Mouse (Mus musculus) forebrain, embryonic 11.5 days (tissue): Measurements from ENCODE around the gene Tank. TPM values are rescaled to one million over a fixed set of nuclear protein-coding genes. Genes with fewer than 3 reads are reported as not detected.

Experiments used
- ATAC-seq: fragments of 200-750 bp; cut with Nextera tagmentation; replicated peaks from 2 replicates; pipeline ENCODE4 v1.8.0; 2017; ENCODE audit warnings: moderate TSS enrichment; ENCODE audit not compliant: low FRiP score
- DNase-seq: peaks from one replicate; pipeline ENCODE4 v3.0.0-alpha.2; 2017; ENCODE audit warnings: low spot score
- H3K27ac ChIP-seq: fragments of 300-500 bp; sonication (generic); 2 replicates; pipeline ENCODE4 v1.5.1; 2014; ENCODE audit warnings: low read depth, low read length
- H3K27me3 ChIP-seq: fragments of 300-500 bp; sonication (generic); 2 replicates; pipeline ENCODE4 v1.6.1; 2014; ENCODE audit warnings: mild to moderate bottlenecking, low read length, mixed read lengths; ENCODE audit not compliant: control insufficient read depth, insufficient read depth
- H3K36me3 ChIP-seq: fragments of 300-500 bp; sonication (generic); 2 replicates; pipeline ENCODE4 v1.6.1; 2014; ENCODE audit warnings: mild to moderate bottlenecking, low read length, moderate library complexity, mixed read lengths; ENCODE audit not compliant: control insufficient read depth, insufficient read depth
- H3K4me1 ChIP-seq: fragments of 300-500 bp; sonication (generic); replicated peaks from 2 replicates; pipeline ENCODE4 v1.6.1; 2014; ENCODE audit warnings: low read length, mixed read lengths; ENCODE audit not compliant: control insufficient read depth, insufficient read depth
- H3K4me2 ChIP-seq: fragments of 300-500 bp; sonication (generic); 2 replicates; pipeline ENCODE4 v1.6.1; 2014; ENCODE audit warnings: low read depth, mild to moderate bottlenecking, low read length, moderate library complexity, mixed read lengths; ENCODE audit not compliant: severe bottlenecking
- H3K4me3 ChIP-seq: fragments of 300-500 bp; sonication (generic); 2 replicates; pipeline ENCODE4 v1.5.1; 2014; ENCODE audit warnings: low read depth, low read length
- H3K9ac ChIP-seq: fragments of 300-500 bp; sonication (generic); 2 replicates; pipeline ENCODE4 v1.6.1; 2014; ENCODE audit warnings: low read length
- H3K9me3 ChIP-seq: fragments of 300-500 bp; sonication (generic); 2 replicates; pipeline ENCODE4 v1.6.1; 2016; ENCODE audit warnings: low read length, mixed read lengths; ENCODE audit not compliant: control insufficient read depth
- WGBS: fragments of 180-500 bp; shearing (Covaris S2); extraction: QIAGEN DNeasy Blood & Tissue Kit; methylation state at CpG from one replicate; pipeline ENCODE4 v1.1.7; 2014; 5-methylcytosine and 5-hydroxymethylcytosine counted together
- polyA plus RNA-seq: library from polyadenylated mRNA; unstranded; fragments of >200 nt; fragmentation: Nextera tagmentation; extraction: Ambion mirVana; gene quantifications from 2 replicates; pipeline ENCODE4 v1.2.1, GENCODE M21; 2014

Gene Tank
- polyA plus RNA-seq, 1 experiment from 2014 or later = 33.8 TPM

GRCm38 (mm10) chr2:61571343-61571955 is 6.9 kb upstream of the Tank start:
- DNase-seq (no peak), ATAC-seq (no peak)
- Histone ChIP-seq H3K27me3 (no peaks in the 10 kb centered on the region), H3K27ac (no peak overlapping the region), H3K4me3 (no peak overlapping the region), H3K4me1 (no peaks in the 10 kb centered on the region), H3K9ac (no peak overlapping the region), H3K9me3 (no peaks in the 10 kb centered on the region), H3K4me2 (no peak overlapping the region), H3K36me3 (no peaks in the 10 kb centered on the region)
- 89% methylated on average over 4 of the region's 4 CpGs for WGBS

DNA sequence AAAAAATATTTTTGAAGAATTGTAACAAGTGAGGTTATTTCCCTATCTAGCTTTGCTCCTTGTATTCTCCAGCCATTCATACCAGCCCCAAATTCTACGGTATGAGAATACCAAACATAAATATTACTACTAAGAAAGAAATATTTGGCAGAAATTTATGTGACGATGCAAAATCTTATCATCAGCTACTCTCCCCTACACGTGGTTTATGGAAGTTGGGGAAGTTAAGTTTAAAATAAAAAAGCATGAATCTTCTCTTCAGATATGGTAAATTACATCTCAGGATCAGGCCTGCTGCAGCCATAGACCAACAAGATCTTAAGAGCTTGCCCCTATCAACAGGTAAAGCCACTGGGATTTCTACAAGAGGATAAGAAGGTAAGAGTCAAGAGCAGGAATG is 1.9 kb upstream of the Tank start:
- Histone ChIP-seq H3K27me3 (no peaks in the 10 kb centered on the region), H3K27ac (no peak overlapping the region), H3K4me2 (no peak overlapping the region), H3K4me3 (no peak overlapping the region), H3K9me3 (no peaks in the 10 kb centered on the region), H3K9ac (no peak overlapping the region), H3K36me3 (no peaks in the 10 kb centered on the region), H3K4me1 (no peaks in the 10 kb centered on the region)
- WGBS = 87% methylated on average over 3 of the region's 3 CpGs
- DNase-seq (no peak), ATAC-seq (no peak)

GRCm38 (mm10) chr2:61576928-61577695 is 1.3 kb upstream of the Tank start:
- H3K9me3 ChIP-seq = no peaks in the 10 kb centered on the region
- no peak overlapping the region for H3K4me3 ChIP-seq
- H3K27me3 ChIP-seq = no peaks in the 10 kb centered on the region
- WGBS = 91% methylated on average over 17 of the region's 17 CpGs
- no peak overlapping the region for H3K4me2 ChIP-seq
- no peaks in the 10 kb centered on the region for H3K4me1 ChIP-seq
- no peak overlapping the region for H3K9ac ChIP-seq
- DNase-seq (no peak), ATAC-seq (no peak)
- H3K36me3 ChIP-seq = no peaks in the 10 kb centered on the region
- no peak overlapping the region for H3K27ac ChIP-seq

- H3K9ac ChIP-seq = no peak overlapping the region
- no peaks in the 10 kb centered on the region for H3K9me3 ChIP-seq
- no peak overlapping the region for H3K4me2 ChIP-seq
- H3K4me3 ChIP-seq = no peak overlapping the region
- 75% methylated on average over 7 of the region's 7 CpGs for WGBS
- ATAC-seq (no peak), DNase-seq (no peak)
- no peaks in the 10 kb centered on the region for H3K36me3 ChIP-seq
- no peaks in the 10 kb centered on the region for H3K4me1 ChIP-seq
- H3K27ac ChIP-seq = no peak overlapping the region
- no peaks in the 10 kb centered on the region for H3K27me3 ChIP-seq
Measured at GRCm38 (mm10) chr2:61577696-61578062, 706 bp upstream of the Tank start.

DNA sequence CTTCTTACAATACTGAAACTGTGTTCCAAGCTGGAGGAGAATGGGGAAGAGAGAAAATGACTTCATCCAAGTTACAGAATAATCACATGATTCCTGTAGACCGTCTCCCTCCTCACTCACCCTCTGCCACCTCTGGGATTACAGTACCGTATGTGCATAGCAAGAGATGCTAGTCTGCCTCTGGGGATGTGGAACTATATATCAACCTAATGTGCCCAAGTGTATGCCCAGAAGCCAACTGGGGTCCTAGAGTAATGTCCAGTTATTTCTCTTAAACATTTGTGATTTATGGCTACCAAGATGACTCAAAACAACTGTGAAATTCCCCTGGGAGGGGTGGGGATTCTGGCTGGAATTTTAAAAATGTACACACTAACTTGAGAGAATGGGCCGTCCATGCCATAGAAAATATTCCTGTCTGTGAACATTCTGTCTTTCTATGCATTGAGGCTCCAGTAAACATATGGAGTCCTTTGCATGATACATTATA is 1.2 kb downstream of the Tank start:
- Histone ChIP-seq H3K27ac (no peak overlapping the region), H3K4me1 (no peaks in the 10 kb centered on the region), H3K36me3 (no peaks in the 10 kb centered on the region), H3K27me3 (no peaks in the 10 kb centered on the region), H3K9me3 (no peaks in the 10 kb centered on the region), H3K4me3 (no peak overlapping the region), H3K9ac (no peak overlapping the region), H3K4me2 (no peak overlapping the region)
- 89% methylated on average over 3 of the region's 3 CpGs for WGBS
- DNase-seq (no peak), ATAC-seq (no peak)

GRCm38 (mm10) chr2:61580091-61580490 is 1.7 kb downstream of the Tank start:
- Histone ChIP-seq H3K4me1 (no peaks in the 10 kb centered on the region), H3K4me2 (no peak overlapping the region), H3K4me3 (no peak overlapping the region), H3K27me3 (no peaks in the 10 kb centered on the region), H3K36me3 (no peaks in the 10 kb centered on the region), H3K9me3 (no peaks in the 10 kb centered on the region), H3K27ac (no peak overlapping the region), H3K9ac (no peak overlapping the region)
- 78% methylated on average over 3 of the region's 3 CpGs for WGBS
- DNase-seq = no peak
- ATAC-seq = no peak

DNA sequence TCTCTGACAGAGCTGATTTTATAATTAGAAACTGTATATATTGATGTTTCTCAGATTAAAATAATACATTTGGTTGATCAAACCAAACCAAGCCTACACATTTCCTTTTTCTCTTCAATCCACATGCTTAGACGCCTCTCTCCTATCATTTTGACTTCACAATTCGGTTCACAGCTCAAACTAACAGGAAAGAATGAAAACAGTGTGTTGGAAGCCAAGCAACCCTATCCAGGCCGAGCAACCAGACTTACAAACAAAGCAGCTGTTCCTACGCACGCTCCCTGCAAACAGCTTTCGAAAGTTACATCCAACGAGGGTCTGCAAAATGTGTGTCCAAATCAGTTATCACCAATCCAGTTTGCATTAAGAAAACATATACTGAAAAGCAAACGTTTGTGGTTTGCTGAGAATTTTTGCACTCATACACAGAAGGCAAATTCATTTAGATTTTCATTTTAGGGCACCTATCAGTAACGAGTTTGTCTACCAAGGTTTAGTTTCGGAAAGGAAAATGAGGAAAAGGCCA is 2.2 kb downstream of the Tank start:
- no peak for DNase-seq
- Histone ChIP-seq H3K27ac (no peak overlapping the region), H3K4me2 (no peak overlapping the region), H3K9me3 (no peaks in the 10 kb centered on the region), H3K9ac (no peak overlapping the region), H3K4me1 (no peaks in the 10 kb centered on the region), H3K36me3 (no peaks in the 10 kb centered on the region), H3K27me3 (no peaks in the 10 kb centered on the region), H3K4me3 (no peak overlapping the region)
- 82% methylated on average over 10 of the region's 10 CpGs for WGBS
- ATAC-seq = no peak

DNA sequence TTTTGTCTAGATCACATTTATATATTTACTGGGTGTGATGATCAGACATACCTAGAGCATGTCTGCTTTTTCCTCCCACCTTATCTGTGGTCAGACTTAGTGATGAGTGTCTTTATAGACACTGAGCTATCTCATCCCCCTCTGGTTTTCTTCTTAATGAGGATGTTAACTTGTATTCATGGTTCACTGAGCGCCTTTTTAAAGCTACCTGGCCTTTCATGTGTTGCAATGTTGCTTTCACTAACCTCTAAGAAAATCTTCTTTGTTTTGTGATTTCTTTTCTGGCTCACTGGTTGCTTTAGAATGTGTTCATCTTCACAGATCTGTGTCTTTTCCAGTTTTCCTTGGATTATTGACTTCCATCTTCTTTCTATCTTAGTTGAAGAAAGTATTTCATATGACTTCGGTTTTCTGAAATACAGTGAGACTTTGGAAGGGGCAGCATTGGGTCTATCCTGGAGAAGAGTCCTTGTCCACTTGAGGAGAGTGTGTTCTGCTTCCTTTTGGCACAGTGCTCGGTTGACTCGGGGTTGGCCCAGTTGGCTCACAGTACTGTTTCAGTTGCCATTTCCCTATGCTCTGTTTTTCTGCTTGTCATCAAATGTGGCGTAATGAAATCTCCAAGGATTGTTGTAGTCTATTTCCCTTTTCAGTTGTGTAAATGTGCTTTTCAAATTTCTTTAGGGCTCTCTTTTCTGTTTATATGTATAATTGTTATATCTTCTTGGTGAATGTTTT is 4.4 kb downstream of the Tank start:
- no peak for ATAC-seq

More for the DNA sequence above, 4.4 kb downstream of the Tank start:
- Histone ChIP-seq H3K27me3 (no peaks in the 10 kb centered on the region), H3K9me3 (no peaks in the 10 kb centered on the region), H3K4me3 (no peak overlapping the region), H3K36me3 (no peaks in the 10 kb centered on the region), H3K27ac (no peak overlapping the region), H3K4me2 (no peak overlapping the region), H3K9ac (no peak overlapping the region), H3K4me1 (no peaks in the 10 kb centered on the region)
- DNase-seq = no peak
- 87% methylated on average over 5 of the region's 5 CpGs for WGBS
